Mouse (Mus musculus): ENCODE data around the gene Gm3667.
"Not testable (repeated sequence)": the region's sequence is repeated elsewhere in the genome, so short reads cannot be mapped to it uniquely, and the experiment has no call there.

DNA sequence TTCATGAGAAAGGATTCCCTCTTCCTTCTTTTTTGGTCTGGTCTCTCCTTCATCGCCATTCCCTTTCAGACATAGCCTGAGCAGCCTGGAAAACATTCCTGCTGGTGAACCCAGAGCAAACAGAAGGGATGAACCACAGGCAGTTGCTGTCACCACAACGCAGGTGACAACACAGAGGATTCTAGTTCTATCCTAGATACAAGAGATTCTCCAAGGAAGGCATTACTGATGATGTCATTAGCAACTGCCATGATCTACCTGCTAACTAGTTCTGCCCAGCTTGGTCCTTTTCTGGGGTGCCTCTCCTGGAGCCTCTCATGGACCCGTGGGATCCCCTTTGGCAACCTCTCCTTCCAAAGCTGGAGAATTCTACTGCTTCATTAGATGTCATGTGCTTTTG is 49.6 kb downstream of the Gm3667 start, which contains the start of gene Gm3642:
- TF ChIP-seq HCFC1 (IDR thresholded peaks at IDR 0.05; ENCODE audit: low read depth, low read length); GATA1 (IDR thresholded peaks at IDR 0.05; ENCODE audit: low read depth, low read length); SMC3 (IDR thresholded peaks at IDR 0.05; ENCODE audit: low read depth, low read length); CTCF (IDR thresholded peaks at IDR 0.05 in 2 of 3, conservative IDR thresholded peaks at IDR 0.05 in 1 of 3; ENCODE audit: control insufficient read depth in 1 of 3, insufficient read depth in 1 of 3, low read depth in 2 of 3, low read length in 3 of 3, poor library complexity in 1 of 3, severe bottlenecking in 1 of 3); RAD21 (IDR thresholded peaks at IDR 0.05; ENCODE audit: low read depth, low read length); MYC (IDR thresholded peaks at IDR 0.05; ENCODE audit: low read depth, low read length); USF1 (IDR thresholded peaks at IDR 0.05; ENCODE audit: low read depth, low read length): not testable (repeated sequence)
